Mouse (Mus musculus) intestine, embryonic 16.5 days (tissue): ENCODE results near the gene Hoxa11. TPM values are rescaled to one million over a fixed set of nuclear protein-coding genes. Genes with fewer than 3 reads are reported as not detected.

ENCODE experiments used
- ATAC-seq: fragments of 200-750 bp; cut with Nextera tagmentation; 2 replicates; pipeline ENCODE4 v1.8.0; 2017; ENCODE audit warnings: moderate TSS enrichment, moderate library complexity
- H3K27ac ChIP-seq: fragments of 300-500 bp; sonication (generic); 2 replicates; pipeline ENCODE4 v1.5.1; 2014; ENCODE audit warnings: mild to moderate bottlenecking, low read length
- H3K27me3 ChIP-seq: fragments of 300-500 bp; sonication (generic); replicated peaks from 2 replicates; pipeline ENCODE4 v1.6.1; 2014; ENCODE audit warnings: low read length, control low read depth, mixed read lengths; ENCODE audit not compliant: control insufficient read depth, insufficient read depth
- H3K36me3 ChIP-seq: fragments of 300-500 bp; sonication (generic); 2 replicates; pipeline ENCODE4 v1.6.1; 2014; ENCODE audit warnings: low read length, control low read depth; ENCODE audit not compliant: control insufficient read depth, insufficient read depth
- H3K4me1 ChIP-seq: fragments of 300-500 bp; sonication (generic); 2 replicates; pipeline ENCODE4 v1.6.1; 2014; ENCODE audit warnings: low read length, control low read depth, mixed read lengths; ENCODE audit not compliant: control insufficient read depth, insufficient read depth
- H3K4me2 ChIP-seq: fragments of 300-500 bp; sonication (generic); 2 replicates; pipeline ENCODE4 v1.6.1; 2014; ENCODE audit warnings: low read depth, low read length, control low read depth
- H3K4me3 ChIP-seq: fragments of 300-500 bp; sonication (generic); 2 replicates; pipeline ENCODE4 v1.5.1; 2014; ENCODE audit warnings: mild to moderate bottlenecking, low read length
- H3K9ac ChIP-seq: fragments of 300-500 bp; sonication (generic); 2 replicates; pipeline ENCODE4 v1.6.1; 2014; ENCODE audit warnings: low read depth, low read length
- H3K9me3 ChIP-seq: fragments of 300-500 bp; sonication (generic); 2 replicates; pipeline ENCODE4 v1.6.1; 2016; ENCODE audit warnings: low read length, control low read depth; ENCODE audit not compliant: control insufficient read depth
- WGBS: fragments of 180-500 bp; shearing (Covaris S2); extraction: QIAGEN DNeasy Blood & Tissue Kit; methylation state at CpG from one replicate; pipeline ENCODE4 v1.1.7; 2014; 5-methylcytosine and 5-hydroxymethylcytosine counted together
- polyA plus RNA-seq: library from polyadenylated mRNA; unstranded; fragments of >200 nt; fragmentation: Nextera tagmentation; extraction: Ambion mirVana; gene quantifications from 2 replicates; pipeline ENCODE4 v1.2.1, GENCODE M21; 2015

Gene Hoxa11
- polyA plus RNA-seq, 1 experiment from 2014 or later: 1.9 TPM

DNA sequence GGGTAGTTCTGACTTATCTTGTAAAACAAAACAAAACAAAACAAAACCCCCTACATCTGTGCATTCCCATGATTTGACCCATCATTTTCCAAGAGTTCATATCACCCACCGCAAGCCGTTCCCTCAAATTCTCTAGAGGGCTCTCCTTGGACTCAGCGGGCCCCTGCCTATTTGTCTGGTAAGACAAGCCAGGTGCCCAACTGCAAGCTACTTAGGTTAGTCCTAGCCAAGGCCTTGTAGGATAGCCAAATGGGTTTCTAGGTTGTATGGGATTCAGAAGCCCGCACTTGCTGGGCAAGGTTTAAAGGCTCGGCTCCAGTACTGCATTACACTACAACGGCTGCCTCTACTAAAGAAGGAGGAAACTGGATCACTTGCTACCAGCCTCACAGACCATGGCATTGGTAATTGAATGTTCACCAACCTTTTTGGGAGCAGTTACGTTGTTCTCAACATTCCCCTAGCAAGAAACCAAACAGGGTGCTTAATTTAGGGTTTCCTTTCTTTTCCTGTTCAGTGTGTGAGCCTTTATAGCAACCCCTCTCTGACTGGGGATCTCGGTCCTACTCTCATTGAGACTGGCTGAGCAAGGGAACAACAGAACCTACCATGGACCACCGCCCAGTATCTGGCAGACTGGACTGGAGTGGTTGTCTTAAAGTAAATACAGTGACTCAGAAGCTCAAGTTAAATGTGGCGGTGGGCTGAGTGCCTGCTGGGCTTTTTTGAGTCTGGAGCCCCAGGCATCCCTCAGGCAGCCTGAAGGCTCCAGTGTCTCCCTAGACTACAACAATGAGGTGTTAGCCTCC is 8.1 kb downstream of the Hoxa11 start:
- no peaks in the 10 kb centered on the region for H3K9me3 ChIP-seq
- H3K27ac ChIP-seq: no peak overlapping the region
- no peaks in the 10 kb centered on the region for H3K36me3 ChIP-seq
- ATAC-seq: no peak
- peaks cover 88% of the 10 kb centered on the region for H3K27me3 ChIP-seq
- WGBS: 11% methylated on average over 10 of the region's 10 CpGs
- H3K4me1 ChIP-seq: peaks cover 2% of the 10 kb centered on the region; the same call in 1 of the 2 replicates
- no peak overlapping the region for H3K4me2 ChIP-seq
- H3K4me3 ChIP-seq: peak overlapping the region; percentile 13
- no peak overlapping the region for H3K9ac ChIP-seq

DNA sequence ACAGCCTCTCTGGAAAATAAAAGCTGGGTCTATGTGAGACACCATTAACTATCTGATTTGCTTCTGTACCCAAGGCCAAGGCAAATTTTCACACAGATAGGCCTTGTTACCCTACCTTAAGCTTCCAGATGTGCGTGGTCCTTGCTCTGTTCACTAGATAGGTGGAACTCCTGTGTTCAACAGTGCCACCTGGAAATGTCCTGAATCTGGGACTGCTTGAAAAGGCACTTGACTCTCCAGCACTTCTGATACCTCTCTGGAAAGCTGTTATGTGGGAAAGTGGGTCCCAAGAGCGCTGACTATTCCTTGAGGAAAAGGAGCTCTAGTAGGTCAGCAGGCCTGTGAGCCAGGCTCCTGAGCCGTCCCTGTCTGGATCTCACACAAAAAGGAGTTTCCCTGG is 8.8 kb downstream of the Hoxa11 start:
- peaks cover 2% of the 10 kb centered on the region; the same call in 1 of the 2 replicates for H3K4me1 ChIP-seq
- no peak overlapping the region for H3K9ac ChIP-seq
- H3K4me3 ChIP-seq: no peak overlapping the region
- 20% methylated on average over 3 of the region's 3 CpGs for WGBS
- ATAC-seq: no peak
- H3K27ac ChIP-seq: no peak overlapping the region
- peaks cover 85% of the 10 kb centered on the region for H3K27me3 ChIP-seq
- no peaks in the 10 kb centered on the region for H3K9me3 ChIP-seq
- no peaks in the 10 kb centered on the region for H3K36me3 ChIP-seq
- H3K4me2 ChIP-seq: no peak overlapping the region

DNA sequence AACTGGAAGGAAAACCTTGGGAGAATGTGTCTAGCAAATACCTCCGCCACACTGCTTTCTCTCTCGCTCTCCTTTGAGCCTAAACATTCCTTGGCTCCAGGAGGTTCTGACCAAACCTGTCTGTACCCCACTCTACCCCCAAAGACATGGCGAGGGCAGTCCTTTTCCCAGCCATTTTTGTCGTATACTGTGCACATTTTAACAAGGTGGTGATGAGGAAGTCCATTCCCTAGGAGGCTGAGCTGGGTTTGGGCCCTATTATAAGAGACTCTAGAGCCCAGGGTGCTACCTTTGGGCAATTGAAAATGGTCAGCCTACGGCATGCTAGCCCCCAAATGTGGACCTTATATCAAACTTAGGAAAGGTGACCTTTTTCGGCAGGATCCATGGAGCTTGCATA is 9.7 kb downstream of the Hoxa11 start:
- Histone ChIP-seq H3K4me1 (peaks cover 2% of the 10 kb centered on the region; the same call in 1 of the 2 replicates), H3K27me3 (peaks cover 78% of the 10 kb centered on the region), H3K27ac (no peak overlapping the region), H3K4me3 (no peak overlapping the region), H3K9me3 (no peaks in the 10 kb centered on the region), H3K36me3 (no peaks in the 10 kb centered on the region), H3K9ac (no peak overlapping the region), H3K4me2 (no peak overlapping the region)
- 33% methylated on average over 6 of the region's 6 CpGs for WGBS
- no peak for ATAC-seq

DNA sequence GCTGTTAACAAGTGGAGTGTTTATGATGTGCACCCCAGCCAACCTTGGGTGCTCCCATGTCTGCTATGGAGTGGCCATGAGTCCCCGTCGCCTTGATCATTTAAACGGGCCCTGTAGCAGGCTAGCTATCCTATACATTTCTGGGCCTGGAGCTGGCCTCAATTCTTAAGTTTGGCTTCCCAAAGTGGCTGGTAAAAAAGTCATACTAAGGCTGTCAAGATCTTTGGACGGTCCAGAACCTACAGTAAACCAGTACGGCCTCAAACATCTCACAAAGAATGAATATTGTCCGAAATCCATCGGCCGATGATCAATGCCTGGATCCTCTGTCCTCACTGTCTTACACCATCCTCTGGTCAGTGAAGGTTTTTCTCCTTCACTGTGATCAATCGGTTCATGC is 10.3 kb downstream of the Hoxa11 start:
- Histone ChIP-seq H3K9ac (no peak overlapping the region), H3K4me3 (no peak overlapping the region; the same call in 1 of the 2 replicates), H3K4me1 (no peaks in the 10 kb centered on the region; the same call in 1 of the 2 replicates), H3K27me3 (peaks cover 74% of the 10 kb centered on the region), H3K27ac (no peak overlapping the region), H3K4me2 (no peak overlapping the region), H3K9me3 (no peaks in the 10 kb centered on the region), H3K36me3 (no peaks in the 10 kb centered on the region)
- no peak for ATAC-seq
- WGBS: 34% methylated on average over 9 of the region's 9 CpGs

- Histone ChIP-seq H3K9me3 (no peaks in the 10 kb centered on the region), H3K27ac (peak overlapping the region; percentile 34; the same call in 1 of the 2 replicates), H3K4me2 (0 out of 2 replicates have a peak overlapping the region, but pooled peaks have one; percentile 3), H3K27me3 (peaks cover 76% of the 10 kb centered on the region), H3K9ac (peak overlapping the region; percentile 37), H3K4me3 (peak overlapping the region; percentile 35), H3K4me1 (no peaks in the 10 kb centered on the region), H3K36me3 (no peaks in the 10 kb centered on the region)
- WGBS: 1% methylated on average over 65 of the region's 68 CpGs
- no peak for ATAC-seq
These were observed 11.0 kb downstream of the Hoxa11 start for GRCm38 (mm10) chr6:52234428-52235140.

DNA sequence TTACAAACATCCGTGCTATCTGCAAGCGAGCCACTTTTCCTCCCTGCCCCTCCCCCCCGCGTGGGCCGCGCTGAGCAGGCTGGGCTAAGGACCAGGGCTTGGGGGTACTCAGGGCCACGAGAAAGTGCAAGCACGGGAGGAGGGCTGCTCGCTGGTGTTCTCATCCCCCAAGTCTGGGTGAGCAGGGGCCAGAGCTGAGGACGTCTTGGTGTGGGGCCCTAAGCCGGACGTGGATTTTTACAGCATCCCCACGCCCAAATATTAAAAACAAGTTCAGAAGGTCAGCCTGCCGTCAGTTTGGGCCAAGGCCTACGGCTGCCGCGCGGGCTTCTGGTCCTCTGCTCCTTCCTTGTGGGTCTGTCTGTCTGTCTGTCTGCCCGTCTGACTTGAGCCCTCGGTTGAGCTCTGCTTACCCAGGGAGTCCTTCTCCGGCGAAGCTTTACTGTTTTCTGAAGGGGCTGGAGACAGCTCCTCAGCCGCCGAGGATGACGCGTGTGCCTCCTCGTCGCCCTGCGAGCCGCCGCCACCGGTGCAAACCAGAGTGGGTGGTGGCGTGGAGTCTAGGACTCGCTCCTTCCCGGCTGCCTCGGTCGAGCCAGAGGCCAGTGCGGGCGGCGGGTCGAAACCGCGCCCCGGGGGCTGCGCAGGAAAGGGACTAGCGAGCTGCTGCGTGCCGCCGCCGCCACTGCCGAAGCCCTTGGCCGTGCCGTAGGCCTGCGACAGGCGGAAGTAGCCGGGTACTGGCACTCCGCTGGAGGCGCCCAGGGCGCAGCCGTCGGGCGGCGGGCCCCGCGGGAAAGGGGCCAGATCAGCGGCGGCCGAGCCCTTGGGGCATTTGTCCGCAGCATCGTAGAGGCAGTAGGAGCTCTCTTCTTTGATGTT is 11.8 kb downstream of the Hoxa11 start:
- Histone ChIP-seq H3K9me3 (no peaks in the 10 kb centered on the region), H3K9ac (peak overlapping the region; percentile 45)
- 2% methylated on average over 70 of the region's 70 CpGs for WGBS

DNA sequence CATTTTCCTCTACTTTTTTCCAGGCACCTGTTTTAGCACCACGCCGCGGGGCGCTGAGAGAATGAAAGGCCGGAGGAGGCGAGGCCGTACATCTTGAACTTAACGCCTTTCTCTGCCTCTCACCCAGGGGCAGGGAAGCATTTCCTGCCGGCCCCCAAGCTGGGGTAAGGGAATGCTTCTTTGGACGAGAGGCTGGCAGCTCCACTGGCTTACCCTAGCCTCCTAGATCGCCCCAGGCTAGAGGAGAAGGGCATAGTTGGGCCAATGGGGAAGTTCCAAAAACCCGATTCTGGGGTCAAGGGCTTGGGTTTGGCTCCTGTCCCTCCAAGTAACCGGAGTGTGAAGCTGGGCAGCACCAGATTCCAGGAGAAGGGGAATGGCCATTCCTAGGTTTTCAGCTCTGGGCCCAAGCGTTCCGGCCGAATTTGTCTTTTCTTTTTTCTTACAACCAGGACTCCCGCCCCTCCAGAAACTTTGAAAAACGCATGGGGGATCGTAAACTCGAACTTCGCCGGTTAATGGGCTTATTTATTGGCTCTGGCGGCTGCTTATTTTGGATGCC is 12.5 kb downstream of the Hoxa11 start:
- Histone ChIP-seq H3K4me2 (peak overlapping the region; percentile 38), H3K4me3 (peak overlapping the region; percentile 35), H3K27me3 (peaks cover 81% of the 10 kb centered on the region), H3K4me1 (no peaks in the 10 kb centered on the region), H3K27ac (no peak overlapping the region), H3K36me3 (no peaks in the 10 kb centered on the region), H3K9ac (peak overlapping the region; percentile 45), H3K9me3 (no peaks in the 10 kb centered on the region)
- no peak for ATAC-seq
- 2% methylated on average over 23 of the region's 23 CpGs for WGBS

More for the DNA sequence above, 11.8 kb downstream of the Hoxa11 start:
- H3K36me3 ChIP-seq: no peaks in the 10 kb centered on the region
- 0 out of 2 replicates have a peak overlapping the region, but pooled peaks have one; percentile 1 for H3K27ac ChIP-seq
- ATAC-seq: peak; percentile 26; the same call in 1 of the 2 replicates
- H3K4me3 ChIP-seq: peak overlapping the region; percentile 35
- H3K4me2 ChIP-seq: peak overlapping the region; percentile 3; the same call in 1 of the 2 replicates
- peaks cover 78% of the 10 kb centered on the region for H3K27me3 ChIP-seq
- no peaks in the 10 kb centered on the region for H3K4me1 ChIP-seq

DNA sequence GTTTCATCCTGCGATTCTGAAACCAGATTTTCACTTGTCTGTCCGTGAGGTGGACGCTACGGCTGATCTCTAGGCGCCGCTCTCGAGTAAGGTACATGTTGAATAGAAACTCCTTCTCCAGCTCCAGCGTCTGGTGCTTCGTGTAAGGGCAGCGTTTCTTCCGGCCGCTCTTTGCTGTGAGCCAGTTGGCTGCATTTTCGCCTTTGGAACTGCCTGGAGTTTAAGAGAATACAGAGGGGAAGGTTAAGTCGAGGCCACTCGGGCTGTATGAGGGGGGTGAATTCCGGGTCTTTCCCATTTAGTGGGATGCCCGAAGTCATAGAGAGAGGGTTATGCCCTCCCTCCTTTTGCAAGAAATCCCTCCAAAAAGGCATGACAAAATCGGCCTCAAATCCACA is 13.0 kb downstream of the Hoxa11 start:
- H3K9ac ChIP-seq: peak overlapping the region; percentile 45
- no peak overlapping the region for H3K27ac ChIP-seq
- H3K4me3 ChIP-seq: peak overlapping the region; percentile 35
- H3K4me1 ChIP-seq: no peaks in the 10 kb centered on the region
- H3K4me2 ChIP-seq: peak overlapping the region; percentile 38; the same call in 1 of the 2 replicates
- ATAC-seq: no peak
- no peaks in the 10 kb centered on the region for H3K9me3 ChIP-seq
- H3K27me3 ChIP-seq: peaks cover 80% of the 10 kb centered on the region
- 1% methylated on average over 18 of the region's 18 CpGs for WGBS
- H3K36me3 ChIP-seq: no peaks in the 10 kb centered on the region
